Mouse (Mus musculus) erythroblast, embryonic 14.5 days (primary cell): ENCODE measurements around the gene Bet1l.

ENCODE experiments used
- GATA1 ChIP-seq: IDR thresholded peaks from 2 replicates; pipeline ENCODE4 v1.6.1; 2012; ENCODE audit warnings: low read length, inconsistent platforms, mixed read lengths
- TAL1 ChIP-seq: IDR thresholded peaks from 3 replicates; pipeline ENCODE4 v1.6.1; 2012; ENCODE audit warnings: low read length, inconsistent platforms, mixed read lengths

- TF ChIP-seq GATA1 (no peak), TAL1 (no peak)
These were observed 4.0 kb downstream of the Bet1l start for GRCm38 (mm10) chr7:140853386-140853785.
